Mouse (Mus musculus) adrenal gland, adult (tissue): ENCODE measurements around the gene Asb16.
"Not testable (repeated sequence)": the region's sequence is repeated elsewhere in the genome, so short reads cannot be mapped to it uniquely, and the experiment has no call there.

Experiments used
- DNase-seq, 2 experiments: peaks; one replicate each; pipeline ENCODE4 v3.0.0; 2022 to 2023; ENCODE audit warnings: low spot score in 1 of 2; ENCODE audit not compliant: inconsistent age in 2 of 2

Gene Asb16

GRCm38 (mm10) chr11:102241246-102241645 lies 27.3 kb upstream of the Asb16 start:
- DNase-seq: no peak

GRCm38 (mm10) chr11:102241874-102242273 lies 26.7 kb upstream of the Asb16 start:
- no peak for DNase-seq

DNA sequence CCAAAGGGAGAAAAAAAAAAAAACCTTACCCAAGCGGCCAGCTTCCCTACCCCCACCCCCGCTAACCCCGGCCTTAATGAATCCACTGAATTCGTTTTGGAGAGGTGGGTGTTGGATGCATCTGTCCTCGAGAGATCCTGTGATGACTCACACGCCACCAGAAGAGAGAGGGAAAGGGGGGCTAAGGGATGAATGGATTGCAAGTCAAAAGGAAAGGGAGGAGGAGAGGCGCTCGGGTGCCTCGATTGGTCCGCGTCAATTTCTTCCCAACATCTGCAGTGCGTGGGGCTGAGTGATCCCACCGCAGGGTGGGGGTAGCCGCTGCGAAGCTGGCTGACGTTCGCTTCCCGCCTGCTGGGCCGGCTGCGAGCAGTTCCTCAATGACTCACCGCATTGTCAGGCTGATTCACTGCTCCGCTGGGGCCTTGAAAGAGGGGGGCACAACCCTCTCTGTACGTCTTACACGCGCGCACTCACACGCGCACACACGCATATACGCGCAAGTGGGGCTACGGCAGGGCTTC lies 23.6 kb upstream of the Asb16 start:
- peak; percentile 91 to 96 for DNase-seq

- DNase-seq: no peak
Measured at GRCm38 (mm10) chr11:102245581-102246272, 22.8 kb upstream of the Asb16 start.

- DNase-seq: no peak
Measured at GRCm38 (mm10) chr11:102246273-102246635, 22.3 kb upstream of the Asb16 start.

DNA sequence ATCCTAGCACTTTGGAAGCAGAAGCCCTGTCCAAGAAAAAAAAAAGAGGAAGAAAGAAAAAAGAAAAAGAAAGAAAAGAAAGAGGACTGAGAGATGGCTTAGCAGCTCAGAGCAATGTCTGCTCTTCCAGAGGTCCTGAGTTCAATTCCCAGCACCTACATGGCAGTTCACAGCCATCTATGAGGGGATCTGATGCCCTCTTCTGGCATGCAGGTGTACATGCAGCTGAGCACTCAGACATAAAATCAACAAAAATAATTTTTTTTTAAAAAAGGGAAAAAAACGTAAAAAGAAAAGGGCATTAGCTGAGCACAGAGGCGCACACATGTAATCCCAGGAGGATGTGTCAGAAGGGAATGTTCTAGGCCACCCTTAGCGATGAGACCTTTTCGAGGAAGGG lies 21.7 kb upstream of the Asb16 start:
- DNase-seq: no peak

DNA sequence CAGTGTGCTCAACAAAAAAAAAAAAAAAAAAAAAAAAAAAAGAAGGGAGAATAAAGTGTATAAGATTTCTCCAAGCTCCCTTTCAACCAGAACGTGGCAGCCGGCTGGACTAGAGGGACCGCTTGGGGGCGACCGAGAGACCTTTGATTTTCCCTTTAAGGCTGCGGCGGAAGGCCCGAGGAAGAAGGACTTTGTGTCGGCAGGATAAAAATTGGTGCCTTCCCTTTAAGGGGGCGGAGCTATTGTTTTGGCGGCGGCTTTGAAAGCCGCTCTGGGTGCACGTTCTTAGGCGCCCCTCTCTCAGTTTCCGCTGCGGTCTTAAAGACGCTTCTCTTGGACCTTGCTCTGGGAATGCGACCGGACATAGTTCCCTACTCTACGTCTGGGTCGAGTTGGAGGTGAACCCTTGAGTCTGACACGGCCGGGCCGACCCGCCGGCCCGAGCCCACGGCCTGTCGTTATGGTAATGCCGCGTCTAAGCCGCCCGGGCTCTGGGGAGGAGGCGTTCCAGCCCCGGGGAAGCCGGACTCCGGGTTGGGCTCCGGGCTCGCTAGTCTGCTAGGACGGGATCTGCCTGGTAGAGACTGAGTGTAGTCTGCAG lies 19.8 kb upstream of the Asb16 start, which contains the start of gene BC030867:
Gene BC030867 (plus strand): TSS at position 253 of the 601 bp plus-strand sequence.
- peak; percentile 90 to 97 for DNase-seq

- peak in 1 of 2 experiments; percentile 35 for DNase-seq
Measured at GRCm38 (mm10) chr11:102249351-102250090, 19.0 kb upstream of the Asb16 start.

DNA sequence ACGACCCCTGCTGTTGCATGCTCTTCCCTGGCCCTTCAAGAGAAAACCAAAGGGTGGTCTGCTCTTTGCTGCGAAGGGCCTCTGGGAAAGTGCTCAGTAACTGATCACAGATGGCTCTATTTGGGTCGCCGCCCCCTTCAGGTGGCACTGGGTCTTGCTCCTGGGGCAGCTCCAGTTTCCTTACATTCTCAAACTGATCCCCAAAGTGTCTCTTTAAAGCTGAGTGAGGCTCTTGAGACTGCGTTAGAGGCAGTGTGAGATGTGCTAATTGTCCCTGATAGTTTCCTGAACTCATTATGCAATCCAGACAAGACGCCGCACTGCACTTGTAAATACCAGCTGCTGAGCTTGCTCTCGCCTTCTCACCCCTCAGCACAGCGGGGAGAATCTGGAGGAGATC lies 11.0 kb upstream of the Asb16 start:
- DNase-seq: no peak

DNA sequence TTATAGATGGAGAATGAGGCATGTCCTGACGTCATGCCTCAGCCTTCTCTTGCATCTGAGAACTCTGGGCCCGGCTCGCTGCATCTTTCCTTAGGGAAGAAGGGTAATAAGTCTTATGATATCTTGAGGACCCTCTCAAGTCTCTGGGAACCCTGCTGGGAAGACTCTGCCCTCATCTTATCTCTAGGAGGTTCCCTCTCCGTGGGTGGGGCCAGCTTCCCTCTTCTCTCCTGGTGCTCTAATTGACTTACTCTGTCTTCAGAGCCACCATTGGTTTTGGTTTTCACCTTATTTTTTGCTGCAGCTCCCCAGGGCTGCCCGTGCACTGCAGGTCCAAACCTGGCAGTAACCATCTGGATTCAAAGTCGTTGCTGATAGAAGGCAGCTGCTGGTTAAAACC lies 10.4 kb upstream of the Asb16 start:
- DNase-seq: no peak

DNA sequence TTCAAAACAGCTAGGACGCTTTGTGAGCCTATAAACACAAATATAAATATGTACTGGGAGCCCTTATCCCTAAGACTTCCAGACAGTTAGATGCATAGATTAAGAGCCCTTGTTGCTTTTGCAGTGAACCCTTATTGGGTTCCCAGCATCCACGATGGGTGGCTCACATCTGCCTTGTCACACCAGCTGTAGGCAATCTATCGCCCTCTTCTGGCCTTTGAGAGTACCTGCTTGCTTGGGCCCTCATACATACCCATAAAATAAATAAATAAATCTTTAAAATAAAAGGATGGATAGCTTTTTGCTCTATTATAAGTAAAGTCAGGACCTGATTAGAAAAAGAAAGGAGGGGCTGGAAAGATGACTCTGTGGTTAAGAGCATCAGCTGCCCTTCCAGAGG lies 10.0 kb upstream of the Asb16 start:
- no peak for DNase-seq

GRCm38 (mm10) chr11:102263211-102263610 lies 5.3 kb upstream of the Asb16 start:
- no peak for DNase-seq

GRCm38 (mm10) chr11:102265816-102266215 lies 2.7 kb upstream of the Asb16 start:
- no peak for DNase-seq

DNA sequence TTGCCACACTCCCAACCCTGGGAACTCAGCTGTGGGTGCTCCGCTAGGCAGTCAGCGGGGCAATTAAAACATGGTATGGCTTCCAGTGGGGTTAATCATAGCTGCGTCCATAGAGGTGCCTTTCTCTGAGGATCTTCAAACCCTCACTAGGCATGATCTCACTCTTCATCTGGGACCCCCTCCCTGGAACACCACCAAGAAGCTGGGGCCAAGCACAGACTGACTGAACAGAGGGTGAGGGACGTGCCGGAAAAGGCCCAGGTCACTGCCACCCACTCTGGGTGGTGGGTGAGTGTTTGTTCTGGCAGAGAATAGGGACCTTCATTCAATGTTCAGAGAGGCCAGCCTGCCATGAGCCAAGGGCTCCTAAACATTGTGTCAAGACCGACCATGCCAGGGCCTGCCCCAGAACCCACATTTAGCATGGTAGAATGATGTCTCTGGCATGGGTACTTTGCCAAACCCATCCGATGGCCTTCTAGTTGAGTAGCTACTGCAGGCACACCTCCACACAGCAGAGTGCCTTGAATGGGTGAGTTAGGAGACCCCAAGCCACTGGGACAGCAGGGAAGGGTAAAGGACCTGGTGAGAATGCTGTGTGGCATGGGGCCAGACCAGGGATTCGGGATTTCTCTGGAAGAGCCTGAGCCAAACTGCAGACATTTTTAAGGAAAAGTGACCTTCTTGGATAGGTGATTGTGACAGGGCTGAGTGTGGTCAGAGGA lies 1.8 kb upstream of the Asb16 start:
- no peak for DNase-seq

- peak; percentile 81 to 91 for DNase-seq
Measured at GRCm38 (mm10) chr11:102267480-102267879, 1.1 kb upstream of the Asb16 start.

- DNase-seq: peak; percentile 61 to 79
Measured at GRCm38 (mm10) chr11:102276411-102276915, 7.9 kb downstream of the Asb16 start.

GRCm38 (mm10) chr11:102277754-102278153 lies 9.2 kb downstream of the Asb16 start:
- no peak for DNase-seq

DNA sequence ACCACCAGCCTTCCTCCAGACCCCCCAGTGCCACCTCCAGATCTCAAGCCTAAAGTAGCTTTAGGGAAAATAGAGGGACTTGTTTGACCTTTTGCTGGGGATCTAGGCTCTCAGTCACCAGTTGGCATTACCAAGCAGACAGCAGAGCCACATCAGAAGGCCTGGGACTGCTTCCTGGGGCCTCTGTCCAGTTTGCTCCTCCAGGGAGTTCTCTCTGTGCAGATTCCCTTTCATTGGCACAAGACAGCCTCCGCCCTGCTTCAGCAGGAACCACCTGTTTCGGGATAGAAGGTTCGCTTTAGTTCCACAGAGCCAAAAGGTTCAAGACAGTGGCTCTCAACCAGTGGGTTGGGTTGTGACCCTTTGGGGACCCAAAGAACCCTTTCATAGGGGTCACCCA lies 11.1 kb downstream of the Asb16 start:
- no peak for DNase-seq

GRCm38 (mm10) chr11:102280267-102280666 lies 11.7 kb downstream of the Asb16 start:
- not testable (repeated sequence) for DNase-seq

DNA sequence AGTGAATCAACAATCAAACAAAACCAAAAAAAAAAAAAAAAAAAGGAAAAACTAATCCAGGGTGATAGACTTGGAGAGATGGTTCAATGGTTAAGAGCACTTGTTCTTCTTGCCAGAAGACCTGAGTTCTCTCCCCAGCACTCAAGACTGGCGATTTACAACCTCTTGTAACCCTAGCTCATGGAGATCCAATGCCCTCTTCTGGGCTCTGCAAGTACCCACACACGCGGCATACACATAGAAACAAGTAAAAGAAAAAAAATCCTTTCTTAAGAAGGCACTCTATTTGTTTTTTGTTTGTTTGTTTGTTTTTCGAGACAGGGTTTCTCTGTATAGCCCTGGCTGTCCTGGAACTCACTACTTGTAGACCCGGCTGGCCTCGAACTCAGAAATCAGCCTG lies 15.4 kb downstream of the Asb16 start:
- DNase-seq: no peak

- DNase-seq: peak; percentile 98 to 99
Measured at GRCm38 (mm10) chr11:102284501-102285094, 16.1 kb downstream of the Asb16 start, which contains the start of gene Tmub2. Tmub2 (plus strand) TSS chr11:102284931.
